Mouse (Mus musculus): ENCODE measurements at regions not wholly inside any gene's neighbourhood (a gene's known extent, or its start where the extent isn't known, plus 50 kb on each side); places are given as distances from the start of the nearest gene placed in this dataset.

DNA sequence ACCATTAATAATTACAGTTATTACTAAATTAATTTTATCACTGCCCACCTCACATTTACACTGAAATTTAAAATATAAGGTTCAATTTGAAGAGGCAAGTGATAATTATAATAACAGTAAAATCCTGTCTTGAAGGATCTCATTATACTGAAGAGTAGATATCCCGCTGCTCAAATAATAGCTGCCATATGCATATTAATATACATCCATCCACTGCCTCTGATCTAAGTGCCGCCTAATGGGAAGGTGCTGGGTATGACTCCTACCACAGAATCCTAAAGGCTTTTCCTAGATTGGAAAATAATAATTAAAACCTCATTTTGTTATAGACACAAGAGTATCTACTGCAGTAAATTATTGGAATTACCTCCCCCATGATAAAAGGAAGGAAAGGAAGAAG is 307.5 kb upstream of the Prkcq start:
- WGBS, result 45% methylated on average over 2 of the region's 2 CpGs
- Histone ChIP-seq H3K4me3 (ENCODE audit: insufficient read depth, low read depth, low read length) (no peak overlapping the region), H3K27ac (ENCODE audit: insufficient read depth, low read depth, low read length) (no peak overlapping the region), H3K4me1 (ENCODE audit: control insufficient read depth, insufficient read depth, low read length) (no peaks in the 10 kb centered on the region)
- no peak for TF ChIP-seq CTCF (IDR thresholded peaks at IDR 0.05; ENCODE audit: insufficient read depth, low read depth, low read length)
- no peak for TF ChIP-seq POLR2A (IDR thresholded peaks at IDR 0.05; ENCODE audit: insufficient read depth, low read depth, low read length)

DNA sequence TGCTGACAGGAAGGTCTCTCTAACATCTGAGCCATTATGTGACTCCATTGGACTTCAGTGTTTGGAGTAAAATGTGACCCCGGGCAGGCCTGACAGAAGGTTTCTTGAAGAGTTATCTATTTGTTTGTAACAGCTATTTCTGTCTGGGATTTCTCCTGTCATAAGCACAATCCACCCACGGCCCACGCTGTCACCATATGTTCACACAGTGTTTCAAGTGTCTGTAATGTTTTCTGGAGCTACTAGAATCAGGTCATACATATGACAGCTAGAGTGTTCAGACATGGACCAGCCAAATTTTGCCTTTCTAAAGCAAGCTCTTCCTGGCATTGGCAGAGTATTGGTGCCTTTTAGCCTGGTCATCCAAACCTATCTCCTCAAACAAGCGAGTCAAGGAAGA is 297.6 kb upstream of the Prkcq start:
- Histone ChIP-seq H3K4me3 (ENCODE audit: insufficient read depth, low read depth, low read length) (no peak overlapping the region), H3K27ac (ENCODE audit: insufficient read depth, low read depth, low read length) (no peak overlapping the region), H3K4me1 (ENCODE audit: control insufficient read depth, insufficient read depth, low read length) (no peaks in the 10 kb centered on the region)
- 95% methylated on average over 4 of the region's 4 CpGs for WGBS
- TF ChIP-seq POLR2A (IDR thresholded peaks at IDR 0.05; ENCODE audit: insufficient read depth, low read depth, low read length) (no peak), CTCF (IDR thresholded peaks at IDR 0.05; ENCODE audit: insufficient read depth, low read depth, low read length) (no peak)

DNA sequence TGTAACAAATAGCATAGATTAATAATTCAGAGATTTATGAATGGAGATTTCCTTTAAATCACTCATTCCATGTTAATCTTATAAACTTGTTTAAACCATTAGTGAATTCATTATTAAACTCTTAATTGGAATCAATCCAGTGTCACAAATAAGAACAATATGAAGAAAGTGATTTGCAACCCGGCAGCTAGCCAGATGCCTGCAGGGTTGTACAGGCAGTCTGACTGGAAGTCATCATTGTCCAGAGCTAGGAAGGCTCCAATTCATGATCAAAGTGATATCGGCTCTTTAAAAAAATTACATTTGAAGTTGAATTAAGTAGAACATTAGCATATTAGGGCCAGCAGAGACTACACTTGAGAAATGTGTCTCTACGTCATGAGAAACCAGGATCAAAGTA is 270.0 kb upstream of the Prkcq start:
- WGBS, result 75% methylated on average over 3 of the region's 3 CpGs
- TF ChIP-seq POLR2A (IDR thresholded peaks at IDR 0.05; ENCODE audit: insufficient read depth, low read depth, low read length) (no peak), CTCF (IDR thresholded peaks at IDR 0.05; ENCODE audit: insufficient read depth, low read depth, low read length) (no peak)
- H3K4me1 ChIP-seq (ENCODE audit: control insufficient read depth, insufficient read depth, low read length), result no peaks in the 10 kb centered on the region
- H3K4me3 ChIP-seq (ENCODE audit: insufficient read depth, low read depth, low read length), result no peak overlapping the region
- no peak overlapping the region for H3K27ac ChIP-seq (ENCODE audit: insufficient read depth, low read depth, low read length)

DNA sequence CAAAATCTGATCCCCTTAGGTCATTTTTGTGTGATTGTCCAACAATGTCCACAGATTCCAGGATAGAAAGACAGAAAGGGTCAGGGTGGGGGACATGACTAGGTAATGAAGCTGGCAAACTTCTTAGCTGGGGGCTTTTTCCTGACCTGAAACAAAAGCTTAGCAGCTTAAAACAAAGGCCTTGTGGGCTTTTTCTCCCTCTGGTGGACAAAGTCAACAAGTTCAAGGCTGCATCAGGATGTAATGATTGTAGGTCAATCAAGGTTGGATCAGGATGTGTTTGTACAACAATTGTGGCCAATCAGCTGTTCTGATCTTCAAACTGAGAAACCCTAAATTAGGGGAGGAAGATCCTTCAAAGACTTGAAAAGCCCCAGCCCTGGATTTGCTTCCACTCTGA is 252.0 kb upstream of the Prkcq start:
- Histone ChIP-seq H3K4me3 (ENCODE audit: insufficient read depth, low read depth, low read length) (no peak overlapping the region), H3K27ac (ENCODE audit: insufficient read depth, low read depth, low read length) (no peak overlapping the region), H3K4me1 (ENCODE audit: control insufficient read depth, insufficient read depth, low read length) (peaks cover 3% of the 10 kb centered on the region; the same call in 1 of the 2 replicates)
- TF ChIP-seq POLR2A (IDR thresholded peaks at IDR 0.05; ENCODE audit: insufficient read depth, low read depth, low read length), result no peak
- no peak for TF ChIP-seq CTCF (IDR thresholded peaks at IDR 0.05; ENCODE audit: insufficient read depth, low read depth, low read length)

DNA sequence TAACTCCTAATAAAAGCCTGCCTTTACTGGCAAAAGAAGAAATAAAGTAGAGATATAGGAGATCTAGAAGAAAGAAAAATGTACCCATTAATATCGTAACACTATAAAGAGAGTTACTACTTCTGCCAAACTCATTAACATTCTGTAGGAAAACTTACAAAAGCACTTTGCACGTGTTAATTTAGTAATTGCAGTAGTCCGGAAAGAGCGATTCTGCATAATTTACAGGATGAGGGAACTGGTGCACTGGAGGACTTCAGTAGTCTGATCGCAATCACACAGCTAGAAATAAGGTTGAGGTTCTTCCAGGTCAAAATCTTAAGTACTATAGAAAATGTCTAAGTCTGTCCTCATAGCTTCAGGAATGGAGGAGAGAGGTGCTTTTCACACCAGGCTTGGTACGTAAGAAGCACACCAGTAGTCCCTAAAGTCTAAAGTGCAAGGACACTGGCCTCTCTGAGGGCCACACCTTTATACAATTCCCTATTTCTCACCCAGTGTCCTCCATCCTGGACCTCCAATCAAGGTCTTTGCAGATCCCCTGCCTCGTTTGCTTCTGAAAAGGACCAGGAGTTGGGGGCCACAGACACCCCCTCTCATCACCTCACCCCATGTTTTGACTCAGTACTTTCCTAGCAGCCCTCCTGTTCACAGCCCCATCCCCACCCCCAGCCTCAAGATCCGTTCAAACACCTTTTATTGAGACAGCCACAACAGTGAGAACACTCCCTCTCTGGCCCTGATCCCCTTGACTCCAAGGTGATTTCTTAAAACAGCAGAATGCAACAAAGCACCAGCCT is 251.0 kb upstream of the Prkcq start:
- TF ChIP-seq POLR2A (IDR thresholded peaks at IDR 0.05; ENCODE audit: insufficient read depth, low read depth, low read length), result no peak
- no peak for TF ChIP-seq CTCF (IDR thresholded peaks at IDR 0.05; ENCODE audit: insufficient read depth, low read depth, low read length)
- Histone ChIP-seq H3K27ac (ENCODE audit: insufficient read depth, low read depth, low read length) (no peak overlapping the region), H3K4me3 (ENCODE audit: insufficient read depth, low read depth, low read length) (no peak overlapping the region), H3K4me1 (ENCODE audit: control insufficient read depth, insufficient read depth, low read length) (peaks cover 3% of the 10 kb centered on the region; the same call in 1 of the 2 replicates)
- 35% methylated on average over 8 of the region's 8 CpGs for WGBS

DNA sequence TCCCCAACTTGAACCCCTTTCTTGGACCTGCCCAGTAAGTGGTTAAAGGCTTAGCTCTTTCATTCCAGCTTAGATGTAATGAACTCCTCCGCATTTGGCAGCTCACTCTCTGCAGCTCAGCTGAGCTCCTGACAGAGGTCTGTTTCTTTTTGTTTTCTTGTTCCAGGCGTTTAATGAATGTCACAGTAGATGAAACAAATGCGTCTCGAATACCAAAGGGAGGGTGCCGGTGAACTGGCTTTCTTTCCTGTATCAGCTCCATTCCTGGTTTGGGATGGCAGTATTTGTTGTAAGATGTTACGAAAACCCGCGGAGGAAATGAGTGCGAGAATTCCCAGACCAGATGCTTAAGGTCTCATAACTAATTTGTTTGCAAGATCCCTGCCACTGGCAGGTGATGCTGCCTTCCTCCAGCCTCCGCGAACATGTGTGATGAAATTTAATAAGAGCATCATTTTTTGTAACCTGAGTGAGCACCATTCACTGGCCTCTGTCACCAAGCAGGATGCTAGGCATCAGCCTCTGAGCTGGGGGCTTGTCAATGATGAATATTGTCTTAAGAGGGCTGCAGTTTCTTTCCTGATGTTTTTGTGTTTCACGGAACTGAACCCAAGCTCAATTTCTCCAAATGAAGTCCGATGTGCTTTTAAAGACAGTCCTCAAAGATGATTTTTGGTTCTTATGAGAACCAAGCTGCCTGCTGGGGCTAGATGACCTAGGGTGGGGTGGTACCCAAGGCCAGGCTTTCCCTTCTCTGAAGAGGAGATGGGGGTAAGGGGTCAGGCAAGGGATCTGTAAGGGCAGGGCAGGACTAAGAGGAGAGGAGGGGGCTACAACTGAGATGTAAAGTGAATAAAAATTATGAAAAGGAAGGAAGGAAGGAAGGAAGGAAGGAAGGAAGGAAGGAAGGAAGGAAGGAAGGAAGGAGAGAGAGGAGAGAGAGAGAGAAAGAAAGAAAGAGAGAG is 250.1 kb upstream of the Prkcq start:
- Histone ChIP-seq H3K4me1 (ENCODE audit: control insufficient read depth, insufficient read depth, low read length) (peaks cover 3% of the 10 kb centered on the region; the same call in 1 of the 2 replicates), H3K27ac (ENCODE audit: insufficient read depth, low read depth, low read length) (no peak overlapping the region), H3K4me3 (ENCODE audit: insufficient read depth, low read depth, low read length) (no peak overlapping the region)
- TF ChIP-seq CTCF (IDR thresholded peaks at IDR 0.05; ENCODE audit: insufficient read depth, low read depth, low read length) (no peak), POLR2A (IDR thresholded peaks at IDR 0.05; ENCODE audit: insufficient read depth, low read depth, low read length) (no peak)
- WGBS, result 19% methylated on average over 13 of the region's 13 CpGs

DNA sequence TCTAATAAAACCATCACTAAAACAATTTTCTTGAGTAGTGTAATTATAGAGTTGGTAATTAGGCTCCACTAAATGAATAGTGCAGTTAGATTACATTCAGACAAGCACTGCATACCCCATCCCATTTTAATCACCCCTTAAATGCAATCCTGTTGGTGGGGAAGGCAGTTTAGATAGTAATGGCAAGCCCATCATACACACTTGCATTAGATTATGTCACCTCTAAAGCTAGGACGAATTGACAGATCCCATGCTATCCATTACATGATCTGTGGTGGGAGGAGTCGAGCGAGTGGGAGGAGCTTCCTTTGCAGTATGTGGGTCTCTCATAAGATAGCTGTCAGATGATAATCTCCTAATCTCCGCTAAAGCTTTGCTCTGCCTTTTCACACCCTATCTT is 247.9 kb upstream of the Prkcq start:
- Histone ChIP-seq H3K27ac (ENCODE audit: insufficient read depth, low read depth, low read length) (no peak overlapping the region), H3K4me3 (ENCODE audit: insufficient read depth, low read depth, low read length) (no peak overlapping the region), H3K4me1 (ENCODE audit: control insufficient read depth, insufficient read depth, low read length) (peaks cover 3% of the 10 kb centered on the region; the same call in 1 of the 2 replicates)
- WGBS, result 71% methylated on average over 4 of the region's 4 CpGs
- TF ChIP-seq POLR2A (IDR thresholded peaks at IDR 0.05; ENCODE audit: insufficient read depth, low read depth, low read length) (no peak), CTCF (IDR thresholded peaks at IDR 0.05; ENCODE audit: insufficient read depth, low read depth, low read length) (no peak)

DNA sequence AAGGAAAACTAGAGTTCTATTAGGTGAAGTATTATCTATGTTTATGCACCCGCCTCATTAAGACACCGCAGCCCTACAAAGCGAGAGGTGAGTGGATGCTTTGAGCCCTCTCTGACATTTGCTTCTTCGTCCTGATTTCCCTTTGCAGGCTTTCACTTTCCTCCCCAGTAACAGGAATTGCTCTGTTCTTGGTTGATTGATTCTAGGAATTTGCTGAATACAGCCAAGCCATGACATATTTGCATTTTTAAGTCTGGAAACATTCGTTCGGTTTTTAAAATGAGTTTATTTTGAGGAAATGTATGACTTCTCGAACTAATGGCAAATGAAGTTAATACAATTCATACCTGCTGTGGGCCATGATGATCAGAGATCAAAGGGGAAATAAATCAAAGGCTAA is 246.5 kb upstream of the Prkcq start:
- H3K27ac ChIP-seq (ENCODE audit: insufficient read depth, low read depth, low read length), result no peak overlapping the region
- WGBS, result 67% methylated on average over 7 of the region's 7 CpGs
- no peak overlapping the region for H3K4me3 ChIP-seq (ENCODE audit: insufficient read depth, low read depth, low read length)
- H3K4me1 ChIP-seq (ENCODE audit: control insufficient read depth, insufficient read depth, low read length), result peaks cover 3% of the 10 kb centered on the region; the same call in 1 of the 2 replicates
- TF ChIP-seq CTCF (IDR thresholded peaks at IDR 0.05; ENCODE audit: insufficient read depth, low read depth, low read length) (no peak), POLR2A (IDR thresholded peaks at IDR 0.05; ENCODE audit: insufficient read depth, low read depth, low read length) (no peak)

DNA sequence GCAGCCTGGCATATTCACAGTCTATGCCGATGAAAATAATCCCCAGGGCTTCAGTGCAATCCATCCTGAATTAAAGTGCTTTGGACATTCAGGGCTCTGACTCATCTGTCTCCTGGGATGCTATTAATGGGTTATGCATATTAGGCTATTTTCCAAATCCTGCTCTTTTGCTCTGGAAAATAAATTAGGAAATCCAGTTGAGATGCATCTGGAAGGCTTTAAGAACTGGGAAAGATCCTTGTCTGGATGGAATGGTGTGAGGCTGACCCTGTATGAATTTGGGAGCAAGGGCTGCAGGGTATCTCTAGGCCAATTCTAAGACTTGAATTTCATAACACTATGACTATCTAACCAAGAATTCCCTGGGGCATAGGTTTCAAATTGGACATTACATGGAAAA is 234.5 kb upstream of the Prkcq start:
- Histone ChIP-seq H3K4me3 (ENCODE audit: insufficient read depth, low read depth, low read length) (no peak overlapping the region), H3K4me1 (ENCODE audit: control insufficient read depth, insufficient read depth, low read length) (no peaks in the 10 kb centered on the region), H3K27ac (ENCODE audit: insufficient read depth, low read depth, low read length) (no peak overlapping the region)
- no peak for TF ChIP-seq CTCF (IDR thresholded peaks at IDR 0.05; ENCODE audit: insufficient read depth, low read depth, low read length)
- no peak for TF ChIP-seq POLR2A (IDR thresholded peaks at IDR 0.05; ENCODE audit: insufficient read depth, low read depth, low read length)
- WGBS, result 53% methylated on average over 1 of the region's 1 CpGs
